Mouse (Mus musculus) embryonic fibroblast, embryonic 13.5 days (primary cell): ENCODE results near the gene Rce1. TPM values are rescaled to one million over a fixed set of nuclear protein-coding genes. Genes with fewer than 3 reads are reported as not detected.
A peak's percentile ranks its signal among the peaks of the same experiment; 100 is the strongest.
"Not testable (repeated sequence)": the region's sequence is repeated elsewhere in the genome, so short reads cannot be mapped to it uniquely, and the experiment has no call there.

Experiments
- H3K27ac ChIP-seq: 2 replicates; pipeline ENCODE4 v1.5.1; 2012; ENCODE audit warnings: low read length, control low read depth, inconsistent platforms; ENCODE audit not compliant: insufficient read depth
- H3K4me1 ChIP-seq: 2 replicates; pipeline ENCODE4 v1.6.1; 2011; ENCODE audit warnings: low read length; ENCODE audit not compliant: control insufficient read depth, insufficient read depth
- H3K4me3 ChIP-seq: 2 replicates; pipeline ENCODE4 v1.5.1; 2011; ENCODE audit warnings: mild to moderate bottlenecking, control low read depth, low read length; ENCODE audit not compliant: insufficient read depth
- CTCF ChIP-seq: IDR thresholded peaks from 2 replicates; pipeline ENCODE4 v1.5.1; 2011; ENCODE audit warnings: mild to moderate bottlenecking, control low read depth, low read length, moderate library complexity, borderline replicate concordance; ENCODE audit not compliant: insufficient read depth
- POLR2A ChIP-seq: IDR thresholded peaks from 2 replicates; pipeline ENCODE4 v1.6.1; 2011; ENCODE audit warnings: low read depth, mild to moderate bottlenecking, control low read depth, low read length, moderate library complexity
- polyA plus RNA-seq: library from polyadenylated mRNA; stranded (reverse); fragments of >200 nt; gene quantifications from 2 replicates; pipeline ENCODE4 v1.2.4, GENCODE M21; 2011; ENCODE audit warnings: low read depth; ENCODE audit not compliant: missing spikeins, insufficient read length

The Rce1 gene
- polyA plus RNA-seq, 1 experiment: 27.5 TPM

GRCm38 (mm10) chr19:4603801-4604723, 21.4 kb downstream of the Rce1 start:
- no peak overlapping the region for H3K4me3 ChIP-seq
- no peak for TF ChIP-seq POLR2A
- peak; percentile 54; the same call in 1 of the 2 replicates for TF ChIP-seq CTCF
- no peak overlapping the region for H3K27ac ChIP-seq
- no peaks in the 10 kb centered on the region for H3K4me1 ChIP-seq

DNA sequence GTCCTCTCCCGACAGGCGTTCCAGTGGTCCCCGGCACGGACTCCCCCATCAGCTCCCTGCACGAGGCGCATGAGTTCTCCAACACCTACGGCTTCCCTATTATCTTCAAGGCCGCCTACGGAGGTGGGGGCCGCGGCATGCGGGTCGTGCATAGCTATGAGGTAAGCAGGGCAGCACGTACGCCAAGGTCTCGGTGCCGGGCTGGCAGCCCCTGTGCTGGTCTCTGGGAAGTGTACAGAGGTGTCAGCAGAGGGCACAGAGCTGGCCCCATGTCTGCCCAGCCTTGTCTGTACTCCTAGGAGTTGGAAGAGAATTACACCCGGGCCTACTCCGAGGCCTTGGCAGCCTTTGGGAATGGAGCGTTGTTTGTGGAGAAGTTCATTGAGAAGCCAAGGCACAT, 23.0 kb downstream of the Rce1 start:
- H3K4me1 ChIP-seq: no peaks in the 10 kb centered on the region
- H3K27ac ChIP-seq: no peak overlapping the region
- TF ChIP-seq CTCF (no peak), POLR2A (no peak)
- no peak overlapping the region for H3K4me3 ChIP-seq

GRCm38 (mm10) chr19:4596071-4596470, 29.4 kb downstream of the Rce1 start:
- TF ChIP-seq CTCF: no peak
- no peak for TF ChIP-seq POLR2A
- H3K4me3 ChIP-seq: no peak overlapping the region
- no peaks in the 10 kb centered on the region for H3K4me1 ChIP-seq
- H3K27ac ChIP-seq: no peak overlapping the region

GRCm38 (mm10) chr19:4593792-4594522, 31.5 kb downstream of the Rce1 start:
- no peaks in the 10 kb centered on the region for H3K4me1 ChIP-seq
- no peak for TF ChIP-seq CTCF
- no peak for TF ChIP-seq POLR2A
- no peak overlapping the region for H3K4me3 ChIP-seq
- no peak overlapping the region for H3K27ac ChIP-seq

DNA sequence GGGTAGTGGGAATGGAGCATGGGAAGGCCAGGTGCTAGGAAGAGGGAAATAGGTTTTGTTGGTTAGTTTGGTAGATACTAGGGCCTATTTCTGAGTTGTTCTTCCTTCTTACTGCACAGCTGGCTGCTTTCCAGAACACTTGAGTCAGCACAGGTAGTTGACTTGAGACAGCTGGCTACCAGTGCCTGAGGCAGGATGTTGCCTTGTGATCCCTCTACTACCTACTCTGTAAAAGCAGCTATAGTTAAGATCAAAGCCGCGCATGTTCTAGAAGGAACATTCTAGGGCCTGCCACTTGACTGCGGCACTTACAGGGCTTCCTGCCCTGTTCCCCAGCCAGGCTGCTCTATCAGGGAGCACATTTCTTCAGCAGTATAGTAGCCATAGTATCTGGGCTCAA, 35.4 kb downstream of the Rce1 start:
- H3K4me3 ChIP-seq: no peak overlapping the region
- TF ChIP-seq POLR2A (no peak), CTCF (no peak)
- no peaks in the 10 kb centered on the region for H3K4me1 ChIP-seq
- H3K27ac ChIP-seq: no peak overlapping the region

- no peaks in the 10 kb centered on the region for H3K4me1 ChIP-seq
- no peak overlapping the region for H3K27ac ChIP-seq
- no peak for TF ChIP-seq POLR2A
- TF ChIP-seq CTCF: peak; percentile 41; the same call in 1 of the 2 replicates
These were observed 36.4 kb downstream of the Rce1 start for GRCm38 (mm10) chr19:4589081-4589480.

DNA sequence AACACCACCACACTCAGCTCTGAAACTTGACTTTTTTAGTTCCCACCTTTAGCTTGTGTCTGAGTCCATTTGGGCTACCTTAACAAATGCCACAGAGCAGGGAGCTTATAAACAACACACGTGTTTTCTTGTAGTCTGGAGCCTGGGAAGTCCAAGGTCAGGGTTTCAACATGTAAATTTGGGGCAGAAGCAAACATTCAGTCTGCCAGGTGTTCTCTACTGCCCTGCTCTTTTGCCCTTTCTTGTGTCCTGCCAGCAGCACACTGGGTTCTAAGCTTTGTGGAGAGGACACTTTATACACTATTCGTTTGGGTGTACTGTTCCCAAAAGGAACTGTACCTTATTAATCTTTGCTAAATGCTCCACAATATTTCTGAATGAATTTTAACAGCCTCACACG, 37.0 kb downstream of the Rce1 start:
- no peak overlapping the region for H3K4me3 ChIP-seq
- TF ChIP-seq CTCF (no peak), POLR2A (no peak)
- H3K4me1 ChIP-seq: no peaks in the 10 kb centered on the region
- H3K27ac ChIP-seq: no peak overlapping the region

More at GRCm38 (mm10) chr19:4589081-4589480, 36.4 kb downstream of the Rce1 start:
- no peak overlapping the region for H3K4me3 ChIP-seq

GRCm38 (mm10) chr19:4587426-4587825, 38.0 kb downstream of the Rce1 start:
- no peak overlapping the region for H3K4me3 ChIP-seq
- H3K27ac ChIP-seq: no peak overlapping the region
- TF ChIP-seq POLR2A: no peak
- TF ChIP-seq CTCF: no peak
- no peaks in the 10 kb centered on the region for H3K4me1 ChIP-seq

DNA sequence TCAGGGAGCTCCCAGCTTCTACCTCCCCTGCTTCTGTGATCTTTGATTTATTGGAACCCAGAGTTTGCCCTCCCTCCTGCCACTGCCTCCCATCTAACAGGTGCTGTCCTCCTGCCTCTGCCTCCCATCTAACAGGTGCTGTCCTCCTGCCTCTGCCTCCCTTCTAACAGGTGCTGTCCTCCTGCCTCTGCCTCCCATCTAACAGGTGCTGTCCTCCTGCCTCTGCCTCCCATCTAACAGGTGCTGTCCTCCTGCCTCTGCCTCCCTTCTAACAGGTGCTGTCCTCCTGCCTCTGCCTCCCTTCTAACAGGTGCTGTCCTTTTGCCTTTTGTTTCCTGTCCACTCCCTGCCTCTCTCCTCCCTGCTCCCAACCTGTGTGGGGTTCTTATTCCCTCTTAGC, 38.7 kb downstream of the Rce1 start:
- not testable (repeated sequence) for H3K27ac ChIP-seq, H3K4me3 ChIP-seq, H3K4me1 ChIP-seq

DNA sequence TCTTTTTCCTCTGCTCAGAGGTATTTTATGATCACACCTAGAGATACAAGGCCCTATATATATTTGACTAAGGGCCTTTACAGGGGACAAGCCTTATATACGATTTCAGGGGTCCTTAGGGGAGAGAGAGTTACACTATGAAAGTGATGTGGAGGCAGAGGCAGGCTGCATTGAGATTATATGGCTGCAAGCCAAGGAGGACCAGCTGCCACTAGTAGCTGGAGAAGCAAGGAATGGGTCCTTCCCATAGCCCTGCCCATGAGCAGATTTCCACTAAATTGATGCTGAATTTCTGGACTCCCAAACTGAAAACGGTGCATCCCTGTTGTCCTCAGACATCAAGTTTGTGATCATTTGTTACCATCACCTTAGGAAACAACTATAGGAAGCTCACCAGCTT, 41.6 kb downstream of the Rce1 start:
- Histone ChIP-seq H3K27ac (no peak overlapping the region), H3K4me1 (no peaks in the 10 kb centered on the region), H3K4me3 (no peak overlapping the region)
- TF ChIP-seq CTCF: no peak
